Mouse (Mus musculus) WW6 (cell line): Measurements from ENCODE around the gene Limk1.
"Not testable (repeated sequence)": the region's sequence is repeated elsewhere in the genome, so short reads cannot be mapped to it uniquely, and the experiment has no call there.

Experiments used
- DNase-seq: peaks from one replicate; pipeline ENCODE4 v3.0.0-alpha.2; 2013; ENCODE audit warnings: low read depth, low spot score

The Limk1 gene

GRCm38 (mm10) chr5:134677491-134677890 is 10.9 kb downstream of the Limk1 start:
- DNase-seq = no peak

- no peak for DNase-seq
Observed at GRCm38 (mm10) chr5:134675956-134676759, 12.2 kb downstream of the Limk1 start.

- DNase-seq = no peak
Observed at GRCm38 (mm10) chr5:134674977-134675376, 13.4 kb downstream of the Limk1 start.

GRCm38 (mm10) chr5:134672611-134673010 is 15.8 kb downstream of the Limk1 start:
- DNase-seq = no peak

- no peak for DNase-seq
Observed at GRCm38 (mm10) chr5:134672198-134672516, 16.2 kb downstream of the Limk1 start.

- DNase-seq = no peak
Observed at GRCm38 (mm10) chr5:134671335-134672197, 16.8 kb downstream of the Limk1 start.

- DNase-seq = no peak
Observed at GRCm38 (mm10) chr5:134669001-134669708, 19.2 kb downstream of the Limk1 start.

GRCm38 (mm10) chr5:134668495-134668894 is 19.9 kb downstream of the Limk1 start:
- DNase-seq = peak; percentile 78

GRCm38 (mm10) chr5:134656708-134657107 is 31.7 kb downstream of the Limk1 start:
- DNase-seq = no peak

- DNase-seq = no peak
Observed at GRCm38 (mm10) chr5:134652015-134652414, 36.4 kb downstream of the Limk1 start.

- peak; percentile 33 for DNase-seq
Observed at GRCm38 (mm10) chr5:134650926-134651325, 37.5 kb downstream of the Limk1 start.

- DNase-seq = not testable (repeated sequence)
Observed at GRCm38 (mm10) chr5:134648976-134649375, 39.4 kb downstream of the Limk1 start.

- DNase-seq = no peak
Observed at GRCm38 (mm10) chr5:134647394-134647793, 41.0 kb downstream of the Limk1 start.

- DNase-seq = no peak
Observed at GRCm38 (mm10) chr5:134646461-134646860, 41.9 kb downstream of the Limk1 start.

- no peak for DNase-seq
Observed at GRCm38 (mm10) chr5:134644643-134645118, 43.7 kb downstream of the Limk1 start.

- DNase-seq = no peak
Observed at GRCm38 (mm10) chr5:134644121-134644520, 44.3 kb downstream of the Limk1 start.

GRCm38 (mm10) chr5:134640371-134640770 is 48.0 kb downstream of the Limk1 start:
- DNase-seq = no peak

GRCm38 (mm10) chr5:134639269-134639682 is 49.1 kb downstream of the Limk1 start, which contains the start of gene Eif4h:
Gene Eif4h (minus strand): TSS chr5:134639490.
- DNase-seq = peak; percentile 90

GRCm38 (mm10) chr5:134638461-134639268 is 49.7 kb downstream of the Limk1 start:
- DNase-seq = no peak

GRCm38 (mm10) chr5:134637820-134638367 is 50.5 kb downstream of the Limk1 start:
- no peak for DNase-seq

- DNase-seq = no peak
Observed at GRCm38 (mm10) chr5:134632841-134633240, 55.6 kb downstream of the Limk1 start.
